Mouse (Mus musculus): Measurements from ENCODE around the gene Gm20696.

Gene Gm20696

DNA sequence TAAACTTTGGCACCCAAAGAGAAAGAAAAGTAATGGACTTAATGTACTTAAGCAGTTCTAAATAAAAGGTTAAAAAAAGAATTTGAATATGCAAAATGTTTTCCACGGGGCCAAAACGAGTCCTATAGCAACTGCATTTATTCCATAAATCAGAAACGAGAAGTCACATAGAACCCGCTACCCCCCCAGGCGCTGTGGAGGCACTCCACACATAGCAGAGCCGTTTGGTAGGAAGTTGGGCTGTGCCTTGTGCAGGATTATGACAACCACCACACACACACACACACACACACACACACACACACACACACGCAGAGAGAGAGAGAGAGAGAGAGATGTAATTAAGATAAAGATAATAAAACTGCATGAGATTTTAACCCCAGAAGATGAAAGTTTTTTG, 46.1 kb downstream of the Gm20696 start:
- DNase-seq, result no peak

- DNase-seq, result no peak
These were observed 46.6 kb downstream of the Gm20696 start for GRCm38 (mm10) chr6:99619964-99620363.

GRCm38 (mm10) chr6:99619466-99619865, 47.1 kb downstream of the Gm20696 start:
- no peak for DNase-seq

DNA sequence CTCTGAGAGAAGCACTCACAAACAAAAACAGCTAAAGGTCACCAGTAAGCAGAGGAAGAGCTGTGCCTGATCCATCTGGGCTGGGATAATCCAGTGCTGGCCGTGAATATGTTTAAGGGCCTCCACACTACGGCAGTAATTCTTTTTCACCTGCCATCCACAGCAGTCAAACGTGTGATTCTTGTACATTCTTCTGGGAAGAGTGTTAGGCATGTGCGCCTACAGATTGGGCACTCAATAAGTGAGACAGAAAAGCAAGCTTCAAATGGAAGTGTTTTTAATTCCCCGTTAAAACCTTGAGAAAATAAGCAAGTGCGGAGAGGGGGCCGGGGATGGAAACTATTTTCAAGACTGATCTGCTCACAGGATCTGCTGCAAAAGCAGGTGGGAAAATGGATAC, 48.7 kb downstream of the Gm20696 start:
- no peak for DNase-seq

DNA sequence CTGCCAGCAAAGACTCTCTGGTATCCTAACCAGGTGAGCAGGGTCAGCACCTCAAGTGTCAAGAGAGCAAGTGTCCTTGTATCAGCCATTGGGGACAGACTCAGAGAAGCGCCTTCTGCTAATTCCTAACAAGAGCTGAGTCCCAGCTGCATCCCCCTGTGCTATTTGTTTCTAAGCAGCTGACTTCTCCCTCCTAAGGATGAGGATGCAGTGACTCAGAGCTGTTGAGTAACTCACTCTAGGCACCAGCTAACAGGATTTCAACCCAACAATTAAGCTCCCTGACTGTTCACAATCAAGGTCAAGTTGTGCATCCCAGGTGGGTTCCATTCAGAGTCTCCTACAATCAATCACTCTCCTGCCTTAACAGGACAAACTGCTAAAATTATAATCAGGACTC, 49.2 kb downstream of the Gm20696 start:
- DNase-seq, result no peak

- no peak for DNase-seq
These were observed 51.3 kb downstream of the Gm20696 start for GRCm38 (mm10) chr6:99615272-99615751.

DNA sequence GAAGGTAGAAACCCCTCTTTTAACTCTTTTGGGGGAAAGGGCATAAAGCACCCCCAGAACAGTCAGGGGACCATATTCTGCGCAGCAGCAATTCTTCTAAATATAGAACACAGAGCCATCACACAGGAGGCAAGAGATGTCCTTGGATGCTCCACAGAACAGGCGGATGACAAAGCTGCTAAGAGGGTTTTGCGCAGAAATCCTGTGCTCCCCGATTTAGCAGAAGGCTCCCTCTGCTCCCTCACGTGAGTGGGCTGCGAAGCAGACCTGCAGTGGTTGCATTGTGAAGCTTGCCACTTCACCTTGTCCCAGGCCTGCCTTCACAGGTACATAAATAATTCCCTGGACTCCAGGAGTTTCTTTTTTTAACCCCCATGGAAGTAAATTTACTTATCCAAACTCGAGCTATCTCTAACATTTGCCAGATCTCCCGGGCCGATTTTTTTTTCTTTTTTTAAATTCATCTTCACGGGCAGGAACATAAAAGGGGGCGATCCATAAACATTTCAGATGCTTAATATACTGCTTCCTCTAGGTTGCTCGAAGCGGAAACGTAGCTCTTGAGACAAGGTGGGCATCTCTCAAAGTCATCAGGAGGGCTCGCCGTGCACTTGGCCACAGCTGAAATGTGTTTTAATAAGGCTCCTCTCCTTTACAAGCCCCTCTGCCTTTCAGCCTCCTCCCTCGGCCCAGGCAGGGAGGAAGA, 51.9 kb downstream of the Gm20696 start:
- no peak for DNase-seq

GRCm38 (mm10) chr6:99611866-99612265, 54.7 kb downstream of the Gm20696 start:
- no peak for DNase-seq

- no peak for DNase-seq
These were observed 55.9 kb downstream of the Gm20696 start for GRCm38 (mm10) chr6:99610454-99611427.

GRCm38 (mm10) chr6:99606079-99606478, 60.5 kb downstream of the Gm20696 start:
- no peak for DNase-seq

- DNase-seq, result no peak
These were observed 61.8 kb downstream of the Gm20696 start for GRCm38 (mm10) chr6:99604758-99605157.

- no peak for DNase-seq
These were observed 64.2 kb downstream of the Gm20696 start for GRCm38 (mm10) chr6:99602434-99602833.

DNA sequence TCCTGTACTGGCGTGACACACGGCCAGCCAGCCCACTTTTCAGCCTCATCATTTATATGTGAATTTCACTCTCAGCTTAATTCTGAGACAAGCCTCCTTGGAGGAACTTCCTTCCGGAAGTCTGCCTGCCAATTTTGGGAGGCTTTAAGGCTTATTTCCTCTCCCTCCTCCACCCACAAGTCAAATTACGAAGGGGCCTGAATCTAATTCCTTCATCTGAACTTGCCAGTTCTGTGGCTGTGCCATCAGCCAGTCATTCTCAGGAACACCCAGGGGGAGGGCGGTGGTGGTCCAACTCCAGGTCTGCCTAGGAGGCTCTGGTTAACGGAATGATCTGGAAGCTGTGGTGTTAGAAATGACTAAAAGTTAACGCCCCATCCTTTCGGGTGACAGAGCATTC, 65.7 kb downstream of the Gm20696 start:
- no peak for DNase-seq

GRCm38 (mm10) chr6:99600168-99600793, 66.3 kb downstream of the Gm20696 start:
- DNase-seq, result peak; percentile 35

DNA sequence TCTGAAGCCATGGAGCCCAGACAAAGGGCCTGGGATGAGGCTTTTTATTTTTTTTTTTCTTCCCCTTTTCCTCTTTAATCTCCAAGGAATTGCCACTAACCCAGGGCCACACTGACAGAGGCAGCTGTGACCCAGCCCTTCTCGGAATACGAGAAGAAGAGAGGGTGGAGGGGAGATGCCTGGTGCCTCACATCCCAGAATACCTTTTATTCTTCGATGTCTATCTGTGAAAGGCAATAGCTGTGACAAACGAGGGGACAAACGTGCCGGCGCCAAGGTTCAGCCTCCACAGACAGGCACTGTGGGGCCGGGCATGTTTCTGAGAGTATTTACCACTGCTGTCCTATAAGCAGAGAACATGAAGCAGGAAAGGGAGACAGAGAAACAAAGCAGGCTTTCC, 66.9 kb downstream of the Gm20696 start:
- no peak for DNase-seq

DNA sequence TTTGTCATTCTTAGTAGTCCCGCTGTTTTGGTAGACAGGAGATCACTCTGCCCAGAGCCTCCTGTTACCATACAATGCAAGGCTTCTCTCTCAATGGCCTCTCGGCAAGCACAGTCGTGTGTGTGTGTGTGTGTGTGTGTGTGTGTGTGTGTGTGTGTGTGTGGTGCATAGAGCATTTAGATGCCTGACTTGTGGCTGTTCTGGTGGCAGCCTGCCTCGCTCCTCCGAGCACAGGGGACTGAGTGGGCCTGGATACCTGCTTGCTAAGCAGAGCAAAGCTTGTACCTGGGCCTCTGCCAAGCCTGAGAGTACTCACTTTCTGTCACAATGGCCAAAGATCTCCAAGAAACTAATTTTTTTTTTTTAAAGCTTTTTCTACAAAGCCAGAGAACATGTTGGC, 67.4 kb downstream of the Gm20696 start:
- DNase-seq, result no peak

DNA sequence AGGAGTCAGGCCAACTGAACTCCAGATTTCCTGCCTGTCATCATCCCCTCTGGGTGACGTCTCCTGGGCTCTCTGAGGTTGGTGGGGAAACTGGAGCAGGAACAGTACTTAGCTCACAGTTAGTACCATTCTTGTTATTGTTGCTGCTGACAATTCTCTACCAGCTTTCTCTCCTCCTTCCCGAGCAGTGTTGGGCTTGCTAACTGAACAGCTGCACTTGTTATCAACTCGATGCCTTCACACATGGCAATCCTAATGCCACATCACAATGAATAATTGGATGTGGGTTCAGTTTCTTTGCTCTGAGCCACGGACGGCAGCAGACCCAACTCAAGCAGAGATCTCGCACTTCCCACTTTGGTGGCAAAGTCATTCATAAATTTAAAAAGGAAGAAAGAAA, 89.6 kb downstream of the Gm20696 start:
- DNase-seq, result no peak

DNA sequence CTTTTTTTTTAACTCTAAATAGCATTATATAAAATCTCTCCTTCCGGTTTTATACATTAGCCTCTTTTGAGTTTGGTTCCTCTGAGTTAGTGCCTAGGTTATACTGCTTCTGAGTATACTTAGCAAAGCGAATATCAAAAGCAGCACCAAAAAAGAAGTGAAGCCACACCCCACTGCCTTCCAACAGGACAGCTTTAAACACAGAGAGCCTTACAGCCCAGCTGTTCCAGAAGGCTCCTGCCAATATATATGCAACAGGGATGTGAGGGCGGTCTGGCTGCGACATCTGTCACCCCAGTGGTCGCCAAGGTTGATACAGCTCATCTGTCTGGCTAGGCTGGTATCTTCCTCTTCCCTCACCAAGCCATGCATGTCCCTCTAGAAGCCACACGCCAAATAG, 91.0 kb downstream of the Gm20696 start:
- DNase-seq, result no peak

DNA sequence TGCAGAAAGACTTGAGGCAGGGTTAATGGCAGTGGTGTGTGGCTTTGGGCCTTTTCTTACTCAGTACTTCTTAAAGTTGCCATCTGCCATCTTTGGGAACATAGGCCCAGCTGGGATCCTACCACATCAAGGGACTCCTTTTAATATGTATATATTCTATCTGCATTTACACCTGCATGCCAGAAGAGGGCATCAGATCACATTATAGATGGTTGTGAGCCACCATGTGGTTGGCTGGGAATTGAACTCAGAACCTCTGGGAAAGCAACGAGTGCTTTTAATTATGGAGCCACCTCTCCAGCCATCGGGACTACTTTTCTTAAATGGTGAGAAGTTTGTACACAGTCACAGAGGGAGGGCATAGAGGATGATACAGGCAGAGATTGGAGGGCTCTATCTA, 93.3 kb downstream of the Gm20696 start:
- no peak for DNase-seq

GRCm38 (mm10) chr6:99572071-99572470, 94.5 kb downstream of the Gm20696 start:
- no peak for DNase-seq

GRCm38 (mm10) chr6:99566921-99567320, 99.7 kb downstream of the Gm20696 start:
- DNase-seq, result no peak

DNA sequence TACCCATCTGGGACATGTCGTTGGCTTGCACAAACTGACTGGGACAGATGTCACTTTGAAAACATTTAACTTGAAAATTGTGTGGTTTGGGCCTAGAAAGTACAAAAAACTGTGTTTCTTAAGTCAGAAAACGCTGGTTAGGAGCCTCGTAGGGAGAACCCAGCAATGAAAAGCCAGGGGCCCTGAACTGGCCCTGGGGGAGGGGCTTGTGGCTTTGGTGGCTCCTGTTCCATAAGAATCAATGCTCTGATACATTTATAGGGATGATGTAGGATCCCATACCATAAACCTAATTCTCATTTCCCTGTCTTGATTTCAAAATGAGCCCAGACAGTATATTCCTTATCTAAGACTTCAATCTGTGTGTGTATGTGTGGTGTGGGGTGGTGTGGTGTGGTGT, 101.8 kb downstream of the Gm20696 start:
- DNase-seq, result no peak

GRCm38 (mm10) chr6:99556950-99557349, 109.6 kb downstream of the Gm20696 start:
- DNase-seq, result no peak

GRCm38 (mm10) chr6:99552816-99553215, 113.8 kb downstream of the Gm20696 start:
- no peak for DNase-seq

Measured in cerebellum, adult 8-10 months (tissue).